Mouse (Mus musculus) liver, embryonic 13.5 days (tissue): ENCODE measurements around the gene Mesd. TPM values are rescaled to one million over a fixed set of nuclear protein-coding genes. Genes with fewer than 3 reads are reported as not detected.
"Not testable (repeated sequence)": the region's sequence is repeated elsewhere in the genome, so short reads cannot be mapped to it uniquely, and the experiment has no call there.

Experiments used
- ATAC-seq: fragments of 200-750 bp; cut with Nextera tagmentation; 2 replicates; pipeline ENCODE4 v1.8.0; 2017; ENCODE audit warnings: low read depth, mild to moderate bottlenecking, moderate number of reproducible peaks, moderate library complexity
- DNase-seq: peaks from one replicate; pipeline ENCODE4 v3.0.0; 2022
- H3K27ac ChIP-seq: fragments of 300-500 bp; sonication (generic); 2 replicates; pipeline ENCODE4 v1.5.1; 2015; ENCODE audit warnings: moderate library complexity, mild to moderate bottlenecking, inconsistent platforms
- H3K27me3 ChIP-seq: fragments of 300-500 bp; sonication (generic); 2 replicates; pipeline ENCODE4 v1.6.1; 2015; ENCODE audit warnings: mild to moderate bottlenecking, inconsistent platforms
- H3K36me3 ChIP-seq: fragments of 300-500 bp; sonication (generic); 2 replicates; pipeline ENCODE4 v1.6.1; 2015; ENCODE audit warnings: mild to moderate bottlenecking, inconsistent platforms
- H3K4me1 ChIP-seq: fragments of 300-500 bp; sonication (generic); replicated peaks from 2 replicates; pipeline ENCODE4 v1.6.1; 2015; ENCODE audit warnings: inconsistent platforms
- H3K4me2 ChIP-seq: fragments of 300-500 bp; sonication (generic); 2 replicates; pipeline ENCODE4 v1.6.1; 2015; ENCODE audit warnings: inconsistent platforms, mild to moderate bottlenecking, moderate library complexity
- H3K4me3 ChIP-seq: fragments of 300-500 bp; sonication (generic); replicated peaks from 2 replicates; pipeline ENCODE4 v1.5.1; 2015; ENCODE audit warnings: mild to moderate bottlenecking, inconsistent platforms
- H3K9ac ChIP-seq: fragments of 300-500 bp; sonication (generic); 2 replicates; pipeline ENCODE4 v1.6.1; 2015; ENCODE audit warnings: mild to moderate bottlenecking, inconsistent platforms
- H3K9me3 ChIP-seq: fragments of 300-500 bp; sonication (generic); replicated peaks from 2 replicates; pipeline ENCODE4 v1.6.1; 2016; ENCODE audit warnings: inconsistent platforms
- WGBS: fragments of 180-500 bp; shearing (Covaris S2); methylation state at CpG from one replicate; pipeline ENCODE4 v1.1.7; 2015; ENCODE audit not compliant: insufficient replicate concordance; 5-methylcytosine and 5-hydroxymethylcytosine counted together
- polyA plus RNA-seq: library from polyadenylated mRNA; unstranded; fragments of >200 nt; fragmentation: Nextera tagmentation; extraction: Ambion mirVana; gene quantifications from 2 replicates; pipeline ENCODE4 v1.2.1, GENCODE M21; 2015

Mesd gene
- polyA plus RNA-seq, 1 experiment from 2014 or later = 59.6 TPM

- peak overlapping the region; percentile 98 for H3K4me2 ChIP-seq
- peak overlapping the region; percentile 99 for H3K9ac ChIP-seq
- H3K4me1 ChIP-seq = peaks cover 83% of the 10 kb centered on the region
- ATAC-seq = peak; percentile 41
- H3K36me3 ChIP-seq = peaks cover 47% of the 10 kb centered on the region
- WGBS = 15% methylated on average over 56 of the region's 56 CpGs
- peak; percentile 71 for DNase-seq
- H3K27me3 ChIP-seq = no peaks in the 10 kb centered on the region
- peak overlapping the region; percentile 98 for H3K27ac ChIP-seq
- no peaks in the 10 kb centered on the region for H3K9me3 ChIP-seq
- peak overlapping the region; percentile 98 for H3K4me3 ChIP-seq
These were observed 1.5 kb upstream of the Mesd start for GRCm38 (mm10) chr7:83882633-83883275.

- peak overlapping the region; percentile 98 for H3K4me3 ChIP-seq
- peaks cover 82% of the 10 kb centered on the region for H3K4me1 ChIP-seq
- H3K9me3 ChIP-seq = no peaks in the 10 kb centered on the region
- H3K9ac ChIP-seq = peak overlapping the region; percentile 99
- H3K27ac ChIP-seq = peak overlapping the region; percentile 98
- H3K36me3 ChIP-seq = peaks cover 40% of the 10 kb centered on the region
- peak; percentile 75 for DNase-seq
- no peaks in the 10 kb centered on the region for H3K27me3 ChIP-seq
- under 1% methylated on average over 86 of the region's 91 CpGs for WGBS
- peak; percentile 81 for ATAC-seq
- H3K4me2 ChIP-seq = peak overlapping the region; percentile 98
These were observed 818 bp upstream of the Mesd start for GRCm38 (mm10) chr7:83883276-83884020.

- H3K4me3 ChIP-seq = peak overlapping the region; percentile 98
- peak overlapping the region; percentile 98 for H3K27ac ChIP-seq
- H3K4me1 ChIP-seq = peaks cover 81% of the 10 kb centered on the region
- H3K4me2 ChIP-seq = peak overlapping the region; percentile 98
- peak overlapping the region; percentile 99 for H3K9ac ChIP-seq
- DNase-seq (peak; percentile 74), ATAC-seq (peak; percentile 54)
- H3K9me3 ChIP-seq = no peaks in the 10 kb centered on the region
- 9% methylated on average over 6 of the region's 6 CpGs for WGBS
- no peaks in the 10 kb centered on the region for H3K27me3 ChIP-seq
- peaks cover 26% of the 10 kb centered on the region for H3K36me3 ChIP-seq
These were observed 761 bp downstream of the Mesd start for GRCm38 (mm10) chr7:83884921-83885532.

GRCm38 (mm10) chr7:83885835-83886234, 1.6 kb downstream of the Mesd start:
- peaks cover 73% of the 10 kb centered on the region for H3K4me1 ChIP-seq
- peak overlapping the region; percentile 98 for H3K4me2 ChIP-seq
- H3K9me3 ChIP-seq = no peaks in the 10 kb centered on the region
- H3K27me3 ChIP-seq = no peaks in the 10 kb centered on the region
- peak; percentile 57 for ATAC-seq
- WGBS = 8% methylated on average over 4 of the region's 4 CpGs
- peak; percentile 70 for DNase-seq
- H3K36me3 ChIP-seq = peaks cover 18% of the 10 kb centered on the region
- peak overlapping the region; percentile 98 for H3K27ac ChIP-seq
- peak overlapping the region; percentile 98 for H3K4me3 ChIP-seq
- peak overlapping the region; percentile 99 for H3K9ac ChIP-seq

- ATAC-seq (no peak), DNase-seq (peak; percentile 18)
- Histone ChIP-seq H3K36me3 (peaks cover 11% of the 10 kb centered on the region), H3K4me2 (peak overlapping the region; percentile 98), H3K4me1 (peaks cover 70% of the 10 kb centered on the region), H3K9me3 (no peaks in the 10 kb centered on the region), H3K9ac (peak overlapping the region; percentile 99), H3K4me3 (peak overlapping the region; percentile 98), H3K27me3 (no peaks in the 10 kb centered on the region), H3K27ac (peak overlapping the region; percentile 98)
- 78% methylated on average over 6 of the region's 6 CpGs for WGBS
These were observed 2.3 kb downstream of the Mesd start for GRCm38 (mm10) chr7:83886366-83887129.

- WGBS = 55% methylated on average over 3 of the region's 3 CpGs
- DNase-seq = peak; percentile 11
- no peak overlapping the region for H3K4me2 ChIP-seq
- H3K4me3 ChIP-seq = no peak overlapping the region
- no peak overlapping the region for H3K9ac ChIP-seq
- peaks cover 1% of the 10 kb centered on the region for H3K36me3 ChIP-seq
- no peaks in the 10 kb centered on the region for H3K9me3 ChIP-seq
- H3K27me3 ChIP-seq = no peaks in the 10 kb centered on the region
- peak overlapping the region; percentile 49 for H3K27ac ChIP-seq
- no peak for ATAC-seq
- peaks cover 73% of the 10 kb centered on the region for H3K4me1 ChIP-seq
These were observed 5.1 kb downstream of the Mesd start for GRCm38 (mm10) chr7:83889383-83889782.

- H3K9ac ChIP-seq, H3K27me3 ChIP-seq, H3K4me2 ChIP-seq, H3K4me3 ChIP-seq, H3K9me3 ChIP-seq, H3K36me3 ChIP-seq, ATAC-seq, DNase-seq: not testable (repeated sequence)
- H3K27ac ChIP-seq = peak overlapping the region; percentile 49
- peaks cover 74% of the 10 kb centered on the region for H3K4me1 ChIP-seq
- 89% methylated on average over 5 of the region's 5 CpGs for WGBS
These were observed 5.7 kb downstream of the Mesd start for GRCm38 (mm10) chr7:83889946-83890345.

GRCm38 (mm10) chr7:83891433-83892332, 7.4 kb downstream of the Mesd start:
- no peaks in the 10 kb centered on the region for H3K9me3 ChIP-seq
- peak; percentile 100 for DNase-seq
- 4% methylated on average over 43 of the region's 44 CpGs for WGBS
- H3K36me3 ChIP-seq = peaks cover 24% of the 10 kb centered on the region
- ATAC-seq = peak; percentile 97
- peak overlapping the region; percentile 89 for H3K4me3 ChIP-seq
- H3K4me1 ChIP-seq = peaks cover 75% of the 10 kb centered on the region
- H3K27ac ChIP-seq = peak overlapping the region; percentile 91
- H3K4me2 ChIP-seq = peak overlapping the region; percentile 80
- H3K27me3 ChIP-seq = no peaks in the 10 kb centered on the region
- H3K9ac ChIP-seq = peak overlapping the region; percentile 90

GRCm38 (mm10) chr7:83892333-83892669, 8.0 kb downstream of the Mesd start:
- Histone ChIP-seq H3K27ac (peak overlapping the region; percentile 91), H3K9ac (peak overlapping the region; percentile 90), H3K27me3 (no peaks in the 10 kb centered on the region), H3K4me3 (peak overlapping the region; percentile 89), H3K4me2 (peak overlapping the region; percentile 80), H3K9me3 (no peaks in the 10 kb centered on the region), H3K4me1 (peaks cover 73% of the 10 kb centered on the region), H3K36me3 (peaks cover 27% of the 10 kb centered on the region)
- DNase-seq = no peak
- no peak for ATAC-seq
- WGBS = under 1% methylated on average over 21 of the region's 21 CpGs

- DNase-seq (no peak), ATAC-seq (no peak)
- H3K9ac ChIP-seq = peak overlapping the region; percentile 19
- H3K4me2 ChIP-seq = peak overlapping the region; percentile 80
- H3K4me3 ChIP-seq = peak overlapping the region; percentile 28
- H3K27ac ChIP-seq = peak overlapping the region; percentile 39; the same call in 1 of the 2 replicates
- no peaks in the 10 kb centered on the region for H3K27me3 ChIP-seq
- H3K9me3 ChIP-seq = no peaks in the 10 kb centered on the region
- WGBS = 83% methylated on average over 1 of the region's 1 CpGs
- H3K36me3 ChIP-seq = peaks cover 48% of the 10 kb centered on the region
- peaks cover 74% of the 10 kb centered on the region for H3K4me1 ChIP-seq
These were observed 10.1 kb downstream of the Mesd start for GRCm38 (mm10) chr7:83894348-83894747.
